Mouse (Mus musculus) lung, adult 2 months (tissue): ENCODE data around the gene Agpat4.

Source experiments
- CTCF ChIP-seq: fragments of 200-500 bp; IDR thresholded peaks from 2 replicates; pipeline ENCODE4 v1.5.1; 2011; ENCODE audit warnings: mild to moderate bottlenecking, low read length, control low read depth; ENCODE audit not compliant: insufficient read depth
- POLR2A ChIP-seq: fragments of 200-500 bp; IDR thresholded peaks from 2 replicates; pipeline ENCODE4 v1.6.1; 2011; ENCODE audit warnings: low read depth, mild to moderate bottlenecking, control low read depth, low read length, borderline replicate concordance; ENCODE audit errors: extremely low read depth

- no peak for TF ChIP-seq POLR2A
- no peak for TF ChIP-seq CTCF
Observed at GRCm38 (mm10) chr17:12133985-12134384, 15.5 kb downstream of the Agpat4 start.
